Mouse (Mus musculus) activated CD4-positive, CD25-positive, alpha-beta regulatory T cell, adult 4 months (primary cell): ENCODE data around the gene Rars. TPM values are rescaled to one million over a fixed set of nuclear protein-coding genes. Genes with fewer than 3 reads are reported as not detected.
"Not testable (repeated sequence)": the region's sequence is repeated elsewhere in the genome, so short reads cannot be mapped to it uniquely, and the experiment has no call there.

Source experiments
- ATAC-seq: one replicate; pipeline ENCODE4 v1.8.0; 2017
- polyA plus RNA-seq, 2 experiments: library from polyadenylated mRNA; unstranded; fragments of 100-300 nt; shearing (Covaris generic); gene quantifications; one replicate each; pipeline ENCODE4 v1.2.1; 2017

Gene Rars
- polyA plus RNA-seq: 10 to 100 TPM; 69.3 to 75.2 TPM

DNA sequence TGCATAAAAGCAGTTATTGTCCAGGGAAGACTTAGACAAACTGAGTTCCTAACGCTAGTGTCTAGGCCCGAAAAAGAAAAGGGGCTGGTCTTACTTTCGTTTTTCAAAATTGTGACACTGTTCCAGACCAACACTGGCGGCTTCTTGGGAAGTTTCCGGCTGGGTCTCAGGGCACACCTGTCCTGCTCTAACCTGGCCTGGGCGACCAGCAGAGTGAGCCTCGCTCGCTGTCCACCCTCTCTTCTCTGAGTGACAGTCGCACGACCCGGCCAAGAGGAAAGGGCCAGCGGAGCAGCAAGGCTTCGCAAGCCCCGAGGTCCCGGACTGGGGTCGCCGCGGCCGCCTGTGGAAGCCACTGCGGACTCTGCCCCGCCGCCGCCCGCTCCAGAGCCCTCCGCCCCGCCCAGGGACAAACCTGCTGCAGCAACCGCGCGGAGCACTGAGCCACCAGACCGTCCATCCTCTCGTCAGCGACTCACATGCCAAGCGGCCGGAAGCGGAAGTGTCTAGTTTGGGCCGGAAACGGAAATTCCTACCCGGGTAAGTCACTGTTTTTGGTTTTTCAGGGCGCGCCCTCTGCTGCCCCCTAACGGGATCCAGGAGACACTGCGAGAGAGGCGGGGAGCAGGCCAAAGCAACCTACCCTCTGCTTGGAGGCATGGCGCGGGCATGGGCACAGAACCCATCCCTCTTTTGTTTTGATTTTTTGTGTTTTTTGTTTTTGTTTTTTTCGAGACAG is at the start of gene Rars:
Gene Rars (minus strand): TSS at position 485 of the 739 bp plus-strand sequence.
- peak; percentile 97 for ATAC-seq

DNA sequence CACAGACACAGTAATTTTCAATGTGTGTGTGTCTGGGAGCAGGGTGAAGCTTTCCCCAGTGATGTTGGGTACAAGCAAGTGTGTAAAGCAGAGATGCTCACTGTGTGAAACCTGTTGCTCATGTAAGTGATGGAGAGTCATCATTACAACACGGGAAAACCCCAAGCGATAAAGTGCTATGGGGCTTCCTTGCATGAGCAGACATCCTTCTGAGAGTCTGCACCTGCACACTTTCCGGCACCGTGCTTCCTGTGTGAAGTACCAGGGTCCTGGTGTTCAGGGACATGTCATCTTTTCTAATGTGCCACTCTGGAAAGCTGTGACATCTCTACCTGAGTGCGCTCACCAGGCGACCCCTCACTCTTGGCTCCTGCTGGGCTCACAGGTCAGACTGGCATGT is 48.5 kb upstream of the Rars start:
- ATAC-seq: no peak

DNA sequence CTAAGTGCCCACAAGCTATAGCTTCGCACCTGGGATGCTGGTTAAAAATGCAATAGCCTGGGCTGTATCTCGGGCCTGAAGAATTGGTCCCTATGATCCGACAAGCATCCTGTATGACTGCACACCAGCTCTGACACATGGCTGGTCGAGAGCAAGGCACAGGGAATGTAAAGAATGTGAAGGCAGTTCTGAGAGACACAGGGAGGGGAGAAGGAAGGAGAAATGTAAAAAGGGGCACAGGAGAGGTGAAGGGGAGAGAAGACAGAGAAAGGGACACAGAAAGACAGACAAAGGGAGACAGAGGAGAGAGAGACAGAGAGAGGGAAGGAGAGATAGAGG is 44.2 kb upstream of the Rars start:
- ATAC-seq: no peak

DNA sequence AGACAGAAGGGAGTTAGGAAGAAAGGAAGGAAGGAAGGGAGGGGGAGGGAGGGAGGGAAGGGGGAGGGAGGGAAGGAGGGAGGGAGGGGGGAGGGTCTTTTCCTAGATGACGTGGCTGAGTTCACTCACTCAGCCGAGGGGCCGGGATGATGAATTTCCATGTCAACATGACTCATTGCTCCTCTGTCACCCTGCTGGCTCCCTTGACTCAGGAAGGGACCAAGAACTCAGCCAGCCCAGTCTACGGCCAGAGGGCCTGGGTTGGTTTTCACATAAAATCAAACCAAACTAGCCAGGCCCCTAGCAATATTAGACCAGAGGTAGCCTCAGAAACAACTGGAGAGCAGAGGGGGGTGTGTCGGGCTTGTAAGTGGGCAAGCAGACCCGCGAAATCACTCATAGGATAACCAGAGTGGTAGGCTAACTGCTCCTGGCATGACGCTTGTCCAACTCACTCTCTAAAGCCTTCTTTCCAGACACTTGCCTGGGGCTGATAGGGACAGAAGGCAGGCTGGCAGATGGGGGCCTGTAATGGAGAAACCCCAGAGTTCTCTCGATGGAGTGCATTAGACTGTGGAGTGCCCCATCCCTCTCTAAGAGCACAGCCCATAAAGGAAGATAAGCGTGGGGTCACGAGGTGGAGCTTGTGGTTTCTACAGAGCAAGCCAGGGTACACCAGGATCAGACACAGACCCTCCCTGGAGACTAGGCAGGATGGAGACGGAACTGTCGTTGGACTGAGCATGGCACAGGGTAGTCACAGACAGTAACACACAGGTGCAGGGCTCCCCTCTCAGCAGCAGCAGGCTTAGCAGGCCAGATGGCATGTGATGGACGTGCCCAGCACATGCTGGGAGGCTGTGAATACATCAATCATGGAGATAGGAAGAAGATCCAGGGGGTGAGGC is 43.6 kb upstream of the Rars start:
- no peak for ATAC-seq

DNA sequence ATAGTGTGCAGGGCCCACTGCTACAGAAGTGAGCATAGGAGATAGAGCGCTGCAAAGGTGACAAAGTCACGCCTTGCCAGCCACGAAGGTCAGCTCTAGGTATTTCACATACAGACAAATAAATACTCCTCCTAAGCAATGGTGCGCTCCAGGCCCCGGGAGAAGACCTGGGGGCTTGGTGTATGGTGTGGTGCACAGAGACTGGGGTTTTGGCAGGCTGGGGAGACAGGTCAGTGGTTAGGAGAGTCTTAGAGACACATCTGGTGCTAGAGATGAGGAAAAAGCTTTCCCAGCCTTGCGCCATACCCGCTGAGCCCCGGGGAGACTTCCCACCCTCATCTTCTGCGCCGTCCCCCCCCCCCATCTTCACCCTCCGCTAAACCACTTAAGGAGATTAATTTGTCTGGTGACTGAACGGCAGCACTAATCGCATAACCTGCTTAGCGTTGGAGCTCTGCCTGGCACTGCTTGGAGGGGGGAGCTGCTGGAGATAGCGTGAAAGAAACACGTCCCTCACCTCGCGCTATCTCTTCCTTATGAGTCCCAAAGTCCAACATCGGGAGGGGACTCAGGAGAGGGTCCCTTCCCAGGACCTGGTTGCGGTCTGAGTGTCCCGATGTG is 39.4 kb upstream of the Rars start:
- ATAC-seq: no peak

DNA sequence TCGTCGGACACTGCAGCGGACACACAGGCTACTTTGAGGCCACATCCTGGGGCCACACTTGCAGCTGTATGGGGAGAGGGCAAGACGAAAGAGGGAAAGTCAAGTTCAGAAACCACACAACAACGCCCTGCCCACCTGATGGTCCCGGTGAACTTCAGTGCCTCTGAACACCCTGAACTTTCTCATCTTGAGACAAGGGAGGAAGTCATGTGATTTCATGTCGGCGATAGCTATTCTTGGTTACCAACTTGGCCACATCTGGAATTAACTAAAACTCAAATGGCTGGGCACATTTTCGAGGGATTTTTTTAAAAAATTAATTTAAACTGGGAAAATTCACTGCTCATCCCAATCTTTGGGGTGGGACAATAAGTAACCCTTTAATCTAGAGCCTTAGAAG is 36.7 kb upstream of the Rars start:
- ATAC-seq: no peak

DNA sequence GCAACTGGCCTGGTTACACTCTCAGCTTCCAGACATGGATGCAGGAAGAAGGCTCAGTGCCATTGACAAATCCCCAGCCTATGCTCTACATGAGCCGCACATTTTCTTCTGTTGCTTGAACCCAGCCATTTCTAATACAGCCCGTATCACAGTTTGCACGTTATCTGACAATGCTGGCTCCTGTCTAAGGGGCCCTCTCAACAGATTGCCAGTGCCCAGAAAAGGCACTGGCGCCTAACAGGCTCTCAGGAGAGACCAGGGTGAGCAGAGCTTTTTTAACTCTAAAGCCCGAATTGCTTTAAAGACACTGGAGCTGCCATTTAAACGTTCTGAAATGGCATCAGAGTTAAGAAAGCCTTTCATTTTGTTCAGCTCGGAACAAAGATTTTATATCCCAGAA is 31.8 kb upstream of the Rars start:
- no peak for ATAC-seq

DNA sequence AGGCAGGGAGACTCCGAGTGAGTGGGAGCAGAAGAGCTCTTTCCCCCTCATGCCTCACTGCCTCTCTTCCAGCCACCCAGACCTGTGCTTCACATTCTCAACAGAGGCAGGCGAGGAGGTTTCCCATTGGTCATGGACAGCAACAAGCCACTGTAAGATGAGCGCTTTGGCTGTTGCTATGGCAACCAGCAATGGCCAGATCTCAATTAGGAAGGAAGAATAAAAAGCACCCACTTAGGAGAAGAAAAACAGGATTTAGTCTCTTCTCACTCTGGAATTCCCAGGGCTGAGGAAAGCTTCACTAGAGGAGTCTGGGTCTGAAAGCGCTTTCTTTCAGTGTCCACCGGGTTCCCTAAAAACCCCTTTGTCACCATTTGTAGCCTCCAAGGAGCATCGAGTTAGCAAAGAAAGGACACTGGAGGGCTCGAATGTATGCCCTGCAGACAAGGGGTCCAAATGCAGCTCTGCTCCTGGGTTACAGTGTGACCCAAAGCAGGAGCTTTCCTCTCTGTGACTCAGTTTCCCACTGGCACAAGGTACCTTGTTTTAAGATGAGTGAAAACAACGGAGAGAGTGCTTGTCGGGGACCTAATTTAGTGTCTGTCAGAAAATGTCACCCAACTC is 30.8 kb upstream of the Rars start:
- ATAC-seq: no peak

DNA sequence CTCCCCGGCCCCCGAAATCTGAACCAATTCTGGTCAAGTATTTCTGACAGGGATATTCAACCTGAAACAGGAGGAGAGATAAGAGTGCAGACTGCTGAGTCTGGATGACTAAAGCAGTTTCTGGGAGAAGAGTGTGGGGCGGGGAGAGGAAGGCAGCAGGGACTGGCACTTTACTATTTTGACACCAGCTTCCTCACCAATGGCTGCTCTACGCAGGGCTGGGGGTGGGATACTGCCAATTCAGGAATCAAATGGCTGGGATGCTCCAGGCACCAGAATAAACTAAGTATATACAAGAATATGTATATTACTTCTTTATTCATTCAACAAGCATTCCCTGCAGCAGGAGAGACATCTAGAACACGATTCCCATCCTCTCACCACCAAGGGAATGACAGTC is 29.3 kb upstream of the Rars start:
- no peak for ATAC-seq

DNA sequence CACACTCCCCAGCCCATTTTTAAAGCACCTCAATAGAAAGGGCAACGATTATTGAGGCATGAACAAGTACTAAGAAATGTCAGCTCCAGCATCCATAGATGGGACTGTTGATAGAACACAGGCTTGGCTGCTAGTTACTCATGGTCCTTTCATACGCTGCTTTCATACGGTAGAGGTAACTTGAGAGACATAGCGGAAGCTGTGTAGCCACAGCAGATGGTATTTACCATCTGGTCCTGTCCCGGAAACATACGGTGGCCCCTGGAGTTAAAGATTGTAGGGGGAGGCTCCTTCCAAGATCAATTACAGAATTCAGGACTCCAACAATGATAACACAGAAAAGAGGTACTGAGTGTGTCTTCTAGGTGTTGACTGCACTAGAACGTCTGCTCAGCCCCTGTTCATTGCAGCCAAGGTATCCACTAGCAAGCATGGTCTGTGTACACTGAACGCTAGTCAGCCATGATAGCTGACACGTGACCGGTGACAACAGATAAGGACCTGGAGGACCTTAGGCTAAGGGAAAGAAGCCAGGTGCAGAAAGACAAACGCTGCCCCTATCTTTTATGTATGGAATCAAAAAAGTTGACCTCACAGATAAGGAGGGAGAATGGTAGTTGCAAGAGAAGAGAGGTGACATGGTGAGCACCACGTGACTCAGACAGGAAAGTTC is 23.2 kb upstream of the Rars start:
- no peak for ATAC-seq

DNA sequence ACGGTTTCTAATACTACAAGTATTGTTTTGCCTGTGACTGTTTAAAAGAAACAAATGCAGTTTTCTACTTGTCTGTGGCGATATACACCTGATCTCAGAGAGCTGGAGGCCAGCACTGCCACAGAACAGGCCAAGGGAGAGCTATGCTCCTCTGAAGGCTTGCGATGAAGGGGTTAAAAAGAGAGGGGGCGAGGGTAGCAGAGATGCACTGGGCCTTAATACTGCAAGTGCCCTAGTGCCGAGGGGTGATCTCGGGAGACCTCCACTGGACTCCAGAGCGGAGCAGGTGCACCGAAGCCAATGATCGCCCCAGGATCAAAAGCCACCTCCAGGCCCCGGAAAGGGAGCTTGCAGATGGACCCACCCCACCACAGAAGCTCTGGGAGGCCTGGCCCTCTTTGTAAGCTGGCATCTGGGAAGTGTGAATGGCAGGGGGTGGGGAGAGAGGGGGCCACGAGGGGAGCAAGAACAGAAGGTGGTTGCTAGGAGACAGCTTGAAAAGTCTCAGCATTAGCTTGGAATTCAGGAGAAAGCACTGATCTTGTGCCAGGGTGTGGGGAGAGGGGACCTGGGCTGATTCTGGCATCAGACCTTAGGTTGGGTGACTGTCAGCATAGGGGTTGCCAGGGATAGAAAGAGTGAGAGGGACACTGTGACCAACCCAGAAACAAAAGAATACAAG is 22.2 kb upstream of the Rars start:
- no peak for ATAC-seq

DNA sequence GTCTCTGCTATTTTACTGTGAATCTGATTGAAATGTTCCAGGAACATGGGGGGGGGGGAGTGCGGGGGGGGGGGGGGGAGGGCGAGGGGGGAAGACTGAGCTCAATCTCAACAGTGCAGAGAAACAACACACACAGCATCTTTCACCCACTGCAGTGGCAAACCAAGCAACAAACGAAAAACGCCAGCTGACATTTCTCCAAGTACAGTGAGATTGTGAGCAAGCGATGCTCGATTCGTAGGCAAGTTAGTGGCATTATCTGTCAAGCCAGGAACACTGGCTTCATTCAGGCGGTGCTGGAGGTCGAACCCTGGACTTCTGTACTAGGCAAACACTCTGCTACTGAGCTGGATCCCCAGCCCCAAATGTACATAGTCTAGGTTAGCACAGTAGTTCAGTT is 21.3 kb upstream of the Rars start:
- no peak for ATAC-seq

DNA sequence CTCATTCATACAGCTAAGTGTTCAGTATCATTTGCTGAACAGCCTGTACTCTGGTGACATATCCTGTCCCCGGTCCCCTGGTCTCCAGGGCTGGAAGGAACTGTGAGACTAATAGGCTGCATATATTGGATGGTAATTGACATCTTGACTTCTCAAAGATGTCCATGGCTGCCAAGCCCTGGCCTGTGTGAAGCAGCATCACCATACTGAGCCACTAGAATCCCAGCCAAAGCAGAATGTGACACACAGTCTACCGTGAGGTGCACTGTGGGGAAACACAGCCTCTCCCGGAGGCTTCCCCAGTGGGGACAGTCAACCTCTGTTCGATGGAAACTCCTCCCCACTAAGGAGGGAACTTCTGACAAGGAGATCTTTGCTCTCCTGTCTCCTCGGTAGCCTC is 20.6 kb upstream of the Rars start:
- no peak for ATAC-seq

DNA sequence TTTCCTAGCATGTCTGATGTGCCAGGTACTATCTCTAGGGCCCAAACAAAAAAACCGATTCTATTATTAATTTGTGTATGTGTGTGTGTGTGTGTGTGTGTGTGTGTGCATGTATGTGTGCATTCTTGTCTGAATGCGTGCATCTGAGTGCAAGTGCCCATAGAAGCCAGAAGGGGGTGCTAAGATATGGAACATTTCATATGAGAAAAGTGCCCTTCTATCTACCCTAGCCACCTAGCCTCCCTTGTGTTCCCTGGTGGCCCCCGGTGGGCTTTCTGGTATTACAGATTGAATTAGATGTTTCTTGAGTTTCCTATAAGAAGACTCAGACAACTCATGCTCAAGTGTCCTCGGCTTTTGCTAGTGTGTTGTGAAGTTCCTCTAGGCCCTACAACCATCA is 19.3 kb upstream of the Rars start:
- no peak for ATAC-seq

DNA sequence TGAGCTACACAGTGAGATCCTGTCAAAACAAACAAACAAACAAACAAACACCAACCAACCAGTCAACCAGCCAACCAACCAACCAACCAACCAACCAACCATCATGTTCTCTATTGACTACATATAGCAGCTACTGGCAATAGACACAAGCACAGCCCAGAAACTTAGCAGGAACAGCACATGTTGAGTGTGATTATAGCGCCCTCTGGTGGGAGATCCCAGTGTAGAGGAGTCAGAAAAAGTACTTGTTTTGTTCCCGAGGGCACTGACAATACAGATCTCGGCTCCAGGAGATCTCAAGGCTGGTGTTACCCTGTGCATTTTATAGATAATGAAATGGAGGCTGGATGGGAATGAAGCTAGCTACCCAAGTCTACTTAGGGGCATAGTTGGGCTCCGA is 18.4 kb upstream of the Rars start:
- ATAC-seq: no peak

DNA sequence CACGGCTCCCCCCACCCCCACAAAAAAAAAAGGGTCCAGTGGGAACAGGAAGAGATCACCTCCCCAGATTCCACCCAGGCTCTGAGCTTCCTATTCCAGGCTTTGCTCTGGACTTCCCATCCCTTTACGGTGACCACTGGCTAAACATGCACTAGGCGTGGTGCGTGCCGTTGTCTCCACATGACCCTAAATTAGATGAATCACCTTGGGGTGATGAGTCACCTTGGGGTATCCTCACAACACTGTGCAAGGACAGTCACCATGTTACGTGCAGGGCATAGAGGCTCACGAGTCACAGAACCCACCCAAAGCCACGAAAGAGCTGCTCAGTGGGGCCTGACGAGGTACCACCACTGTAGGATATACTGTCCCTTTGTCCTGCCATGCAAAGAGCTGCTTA is 10.0 kb upstream of the Rars start:
- no peak for ATAC-seq

DNA sequence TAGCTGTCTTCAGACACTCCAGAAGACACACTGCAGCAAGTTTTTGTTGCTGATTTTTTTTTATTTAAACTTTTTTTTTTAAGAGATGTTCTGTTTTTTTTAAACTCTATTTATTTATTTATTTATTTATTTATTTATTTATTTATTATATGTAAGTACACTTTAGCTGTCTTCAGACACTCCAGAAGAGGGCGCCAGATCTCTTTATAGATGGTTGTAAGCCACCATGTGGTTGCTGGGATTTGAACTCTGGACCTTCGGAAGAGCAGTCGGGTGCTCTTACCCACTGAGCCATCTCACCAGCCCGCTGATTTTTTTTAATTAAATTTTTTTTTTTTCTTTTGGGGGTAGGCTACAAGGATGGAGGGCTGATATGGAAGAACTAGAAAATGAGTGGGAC is 8.3 kb upstream of the Rars start:
- not testable (repeated sequence) for ATAC-seq

DNA sequence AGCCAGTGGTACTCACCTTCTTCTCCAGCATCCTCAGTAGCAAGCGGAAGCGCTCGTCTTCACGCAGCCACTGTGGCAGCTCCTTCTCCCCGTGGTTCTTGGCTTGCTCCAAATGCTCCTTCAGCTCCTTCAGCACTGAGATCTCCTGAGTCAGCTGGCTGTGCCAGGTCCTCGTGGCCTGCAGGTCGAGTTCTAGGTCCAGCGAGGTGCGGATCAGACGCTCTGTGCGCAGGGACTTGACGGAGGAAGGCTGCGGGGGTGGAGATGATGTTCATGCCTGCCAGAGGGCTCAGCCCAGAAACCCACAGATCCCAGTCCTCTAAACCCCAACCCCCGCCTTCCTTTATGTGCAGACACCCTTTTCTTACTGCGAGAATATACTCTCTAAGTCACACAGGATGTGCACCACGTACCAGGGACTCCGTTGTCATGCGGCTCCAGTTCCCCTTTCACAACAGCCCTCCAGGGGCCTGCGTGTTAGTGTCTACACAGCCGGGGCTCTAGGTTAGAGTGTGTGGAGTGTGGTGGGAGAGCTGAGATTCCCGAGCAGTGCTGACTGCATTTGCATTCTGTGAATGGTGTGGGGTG is 7.5 kb upstream of the Rars start:
- peak; percentile 53 for ATAC-seq

DNA sequence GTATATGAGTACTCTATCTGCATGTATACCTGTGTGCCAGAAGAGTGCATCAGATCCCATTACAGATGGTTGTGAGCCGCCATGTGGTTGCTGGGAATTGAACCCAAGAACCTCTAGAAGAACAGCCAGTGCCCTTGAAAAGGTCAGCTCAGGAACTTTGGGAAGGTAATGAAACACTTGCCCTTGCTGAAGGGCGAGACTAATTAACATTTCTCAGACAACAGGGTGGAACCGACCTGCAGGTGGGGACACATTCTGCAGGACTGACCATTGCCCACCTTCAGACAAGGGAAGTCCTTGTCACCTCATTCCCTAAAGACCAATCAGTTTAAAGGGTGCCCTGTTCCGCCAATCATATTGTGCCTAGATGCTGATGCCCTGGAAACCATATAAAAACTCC is 6.5 kb upstream of the Rars start:
- ATAC-seq: not testable (repeated sequence)

DNA sequence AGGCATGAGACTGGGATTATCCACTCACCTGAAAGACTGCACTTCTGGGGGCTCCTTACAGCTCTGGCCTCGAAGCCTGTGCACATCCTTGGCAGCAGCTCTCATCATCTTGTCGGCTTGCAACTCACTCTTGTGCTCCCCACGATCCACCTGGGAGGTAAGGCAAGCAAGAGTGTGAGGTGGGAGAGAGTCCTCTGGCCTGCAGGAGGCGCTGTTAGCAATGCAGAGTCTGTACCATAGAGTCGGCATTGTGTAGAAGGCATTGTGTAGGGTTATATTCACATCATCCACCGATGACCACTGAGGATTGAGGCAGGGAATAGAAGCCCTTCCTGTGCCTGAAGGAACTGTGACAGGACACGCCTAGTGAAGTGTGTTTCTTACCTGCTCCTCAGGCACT is 6.0 kb upstream of the Rars start:
- no peak for ATAC-seq
